Mouse (Mus musculus): ENCODE data around the gene Txndc8. TPM values are rescaled to one million over a fixed set of nuclear protein-coding genes. Genes with fewer than 3 reads are reported as not detected.
A peak's percentile ranks its signal among the peaks of the same experiment; 100 is the strongest.

Gene Txndc8
- total RNA-seq, 1 experiment, result not detected

DNA sequence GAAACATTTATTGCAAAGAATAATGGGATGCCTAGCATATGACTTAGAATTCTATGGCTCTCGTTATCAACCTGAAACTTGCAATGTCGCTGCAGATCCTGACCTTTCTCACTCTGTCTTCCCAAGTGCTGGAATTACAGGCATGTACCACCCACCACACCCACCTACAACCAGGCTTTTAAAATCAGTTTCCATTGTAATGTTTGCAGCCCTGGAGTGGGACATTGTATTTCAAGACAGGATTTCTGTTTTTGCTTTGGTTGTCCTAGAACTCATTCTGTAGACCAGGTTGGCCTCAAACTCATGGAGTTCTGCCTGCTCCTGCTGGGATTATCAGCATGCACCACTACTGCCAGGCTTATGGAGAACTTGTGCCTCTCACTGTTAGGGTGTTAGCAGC lies 66.0 kb downstream of the Txndc8 start:
- in situ Hi-C loops (cut with MboI; ENCODE audit: low sequenced_read_pairs in 2 of 2, unreplicated experiment in 2 of 2), result no loop called here

DNA sequence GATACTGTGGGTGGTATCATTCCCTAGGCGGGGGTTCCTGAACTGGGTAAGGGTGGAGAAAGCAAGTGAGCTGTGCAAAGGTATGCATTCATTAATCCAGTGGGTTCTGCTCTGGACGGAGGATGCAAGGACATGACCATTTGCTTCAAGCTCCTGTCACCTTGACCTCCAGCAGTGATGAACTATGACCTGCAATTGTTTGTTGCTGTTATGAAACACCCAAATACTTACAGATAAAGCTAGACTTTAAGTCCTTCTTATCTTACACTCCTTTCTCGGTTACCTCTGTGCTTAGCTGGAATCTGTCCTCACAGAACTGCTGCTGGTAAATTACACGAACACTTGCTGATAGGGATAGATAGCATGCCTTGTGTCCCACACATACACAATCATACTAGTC lies 68.3 kb downstream of the Txndc8 start:
- Histone ChIP-seq H3K9ac (ENCODE audit: insufficient read depth, low read depth, low read length, poor library complexity, severe bottlenecking) (no peak overlapping the region), H3K27ac (ENCODE audit: insufficient read depth, low read depth, low read length, poor library complexity, severe bottlenecking) (no peak overlapping the region), H3K9me3 (ENCODE audit: control insufficient read depth, insufficient read depth, low read depth, low read length) (no peaks in the 10 kb centered on the region), H3K4me3 (ENCODE audit: insufficient read depth in 1 of 2, low read depth in 1 of 2, low read length in 2 of 2, poor library complexity in 1 of 2, severe bottlenecking in 1 of 2) (no peak overlapping the region), H3K4me1 (ENCODE audit: control insufficient read depth in 2 of 2, insufficient read depth in 2 of 2, low read length in 2 of 2, poor library complexity in 1 of 2) (peaks cover 0 to 6% of the 10 kb centered on the region in 2 experiments; a peak in 1 of 4 replicates), H3K36me3 (ENCODE audit: control insufficient read depth, insufficient read depth, low read length, poor library complexity, severe bottlenecking) (peaks cover 13% of the 10 kb centered on the region)
- DNase-seq (ENCODE audit: low read depth, low spot score), result no peak
- in situ Hi-C loops (cut with MboI; ENCODE audit: low sequenced_read_pairs in 2 of 2, unreplicated experiment in 2 of 2), result no loop called here
- TF ChIP-seq CHD2 (IDR thresholded peaks at IDR 0.05; ENCODE audit: low read depth, low read length), result no peak
- TF ChIP-seq MAFK (IDR thresholded peaks at IDR 0.05; ENCODE audit: insufficient read depth, low read depth, low read length), result no peak
- no peak for TF ChIP-seq HCFC1 (IDR thresholded peaks at IDR 0.05; ENCODE audit: borderline replicate concordance, insufficient read depth, low read length)
- no peak for TF ChIP-seq ZC3H11A (IDR thresholded peaks at IDR 0.05; ENCODE audit: borderline replicate concordance, low read depth, low read length)
- TF ChIP-seq ZNF384 (IDR thresholded peaks at IDR 0.05; ENCODE audit: low read depth, low read length), result no peak

More for the DNA sequence above, 66.0 kb downstream of the Txndc8 start:
- H3K9ac ChIP-seq (ENCODE audit: insufficient read depth, low read depth, low read length, poor library complexity, severe bottlenecking), result no peak overlapping the region
- no peaks in the 10 kb centered on the region; a peak in 1 of 4 replicates for H3K4me1 ChIP-seq (ENCODE audit: control insufficient read depth in 2 of 2, insufficient read depth in 2 of 2, low read length in 2 of 2, poor library complexity in 1 of 2)
- TF ChIP-seq CHD2 (IDR thresholded peaks at IDR 0.05; ENCODE audit: low read depth, low read length) (no peak), MAFK (IDR thresholded peaks at IDR 0.05; ENCODE audit: insufficient read depth, low read depth, low read length) (no peak)
- no peak overlapping the region for H3K27ac ChIP-seq (ENCODE audit: insufficient read depth, low read depth, low read length, poor library complexity, severe bottlenecking)
- DNase-seq (ENCODE audit: low read depth, low spot score), result no peak
- H3K36me3 ChIP-seq (ENCODE audit: control insufficient read depth, insufficient read depth, low read length, poor library complexity, severe bottlenecking), result peaks cover 27% of the 10 kb centered on the region
- H3K4me3 ChIP-seq (ENCODE audit: insufficient read depth in 1 of 2, low read depth in 1 of 2, low read length in 2 of 2, poor library complexity in 1 of 2, severe bottlenecking in 1 of 2), result no peak overlapping the region
- no peaks in the 10 kb centered on the region for H3K9me3 ChIP-seq (ENCODE audit: control insufficient read depth, insufficient read depth, low read depth, low read length)

GRCm38 (mm10) chr4:57937292-57937691 lies 71.6 kb downstream of the Txndc8 start:
- TF ChIP-seq ZNF384 (IDR thresholded peaks at IDR 0.05; ENCODE audit: low read depth, low read length), result no peak
- TF ChIP-seq HCFC1 (IDR thresholded peaks at IDR 0.05; ENCODE audit: borderline replicate concordance, insufficient read depth, low read length), result no peak
- no peak for TF ChIP-seq MAFK (IDR thresholded peaks at IDR 0.05; ENCODE audit: insufficient read depth, low read depth, low read length)
- no peak for TF ChIP-seq ZC3H11A (IDR thresholded peaks at IDR 0.05; ENCODE audit: borderline replicate concordance, low read depth, low read length)
- no peak for TF ChIP-seq CHD2 (IDR thresholded peaks at IDR 0.05; ENCODE audit: low read depth, low read length)

GRCm38 (mm10) chr4:57934181-57934580 lies 74.7 kb downstream of the Txndc8 start:
- TF ChIP-seq MAFK (IDR thresholded peaks at IDR 0.05; ENCODE audit: insufficient read depth, low read depth, low read length) (0 out of 2 replicates have a peak, but pooled peaks have one; percentile 18), ZC3H11A (IDR thresholded peaks at IDR 0.05; ENCODE audit: borderline replicate concordance, low read depth, low read length) (no peak)
- in situ Hi-C loops (cut with MboI; ENCODE audit: low sequenced_read_pairs in 2 of 2, unreplicated experiment in 2 of 2), result no loop called here
- H3K27ac ChIP-seq (ENCODE audit: insufficient read depth, low read depth, low read length, poor library complexity, severe bottlenecking), result no peak overlapping the region

More at GRCm38 (mm10) chr4:57937292-57937691, 71.6 kb downstream of the Txndc8 start:
- no peak for DNase-seq (ENCODE audit: low read depth, low spot score)
- H3K4me3 ChIP-seq (ENCODE audit: insufficient read depth in 1 of 2, low read depth in 1 of 2, low read length in 2 of 2, poor library complexity in 1 of 2, severe bottlenecking in 1 of 2), result no peak overlapping the region
- H3K9ac ChIP-seq (ENCODE audit: insufficient read depth, low read depth, low read length, poor library complexity, severe bottlenecking), result no peak overlapping the region
- peaks cover 3 to 7% of the 10 kb centered on the region in 2 experiments; a peak in 2 of 4 replicates for H3K4me1 ChIP-seq (ENCODE audit: control insufficient read depth in 2 of 2, insufficient read depth in 2 of 2, low read length in 2 of 2, poor library complexity in 1 of 2)
- H3K9me3 ChIP-seq (ENCODE audit: control insufficient read depth, insufficient read depth, low read depth, low read length), result no peaks in the 10 kb centered on the region
- in situ Hi-C loops (cut with MboI; ENCODE audit: low sequenced_read_pairs in 2 of 2, unreplicated experiment in 2 of 2), result no loop called here
- H3K27ac ChIP-seq (ENCODE audit: insufficient read depth, low read depth, low read length, poor library complexity, severe bottlenecking), result no peak overlapping the region
- H3K36me3 ChIP-seq (ENCODE audit: control insufficient read depth, insufficient read depth, low read length, poor library complexity, severe bottlenecking), result no peaks in the 10 kb centered on the region

More at GRCm38 (mm10) chr4:57934181-57934580, 74.7 kb downstream of the Txndc8 start:
- no peak for DNase-seq (ENCODE audit: low read depth, low spot score)
- Histone ChIP-seq H3K9ac (ENCODE audit: insufficient read depth, low read depth, low read length, poor library complexity, severe bottlenecking) (no peak overlapping the region), H3K4me1 (ENCODE audit: control insufficient read depth in 2 of 2, insufficient read depth in 2 of 2, low read length in 2 of 2, poor library complexity in 1 of 2) (peaks cover 3 to 7% of the 10 kb centered on the region in 2 experiments; a peak in 2 of 4 replicates), H3K36me3 (ENCODE audit: control insufficient read depth, insufficient read depth, low read length, poor library complexity, severe bottlenecking) (no peaks in the 10 kb centered on the region), H3K9me3 (ENCODE audit: control insufficient read depth, insufficient read depth, low read depth, low read length) (no peaks in the 10 kb centered on the region), H3K4me3 (ENCODE audit: insufficient read depth in 1 of 2, low read depth in 1 of 2, low read length in 2 of 2, poor library complexity in 1 of 2, severe bottlenecking in 1 of 2) (no peak overlapping the region)

Other genes starting within 250 kb of the Txndc8 start
- 0.27 and 0.74 TPM in 2 replicates for gene D630039A03Rik, start 92.8 kb downstream of the Txndc8 start, total RNA-seq (2012; rRNA removed)
- gene Txn1, start 52.7 kb downstream of the Txndc8 start, total RNA-seq (2012; rRNA removed), result 269 and 401 TPM in 2 replicates
- gene Svep1, start 197.7 kb upstream of the Txndc8 start, total RNA-seq (2012; rRNA removed), result 0.05 and 0.22 TPM in 2 replicates

Data from ES-E14 (cell line).